Mouse (Mus musculus): ENCODE results near the gene Rasal2. TPM values are rescaled to one million over a fixed set of nuclear protein-coding genes. Genes with fewer than 3 reads are reported as not detected.
A peak's percentile ranks its signal among the peaks of the same experiment; 100 is the strongest.

Rasal2 gene
- polyA plus RNA-seq, 1 experiment, result 39.9 TPM

DNA sequence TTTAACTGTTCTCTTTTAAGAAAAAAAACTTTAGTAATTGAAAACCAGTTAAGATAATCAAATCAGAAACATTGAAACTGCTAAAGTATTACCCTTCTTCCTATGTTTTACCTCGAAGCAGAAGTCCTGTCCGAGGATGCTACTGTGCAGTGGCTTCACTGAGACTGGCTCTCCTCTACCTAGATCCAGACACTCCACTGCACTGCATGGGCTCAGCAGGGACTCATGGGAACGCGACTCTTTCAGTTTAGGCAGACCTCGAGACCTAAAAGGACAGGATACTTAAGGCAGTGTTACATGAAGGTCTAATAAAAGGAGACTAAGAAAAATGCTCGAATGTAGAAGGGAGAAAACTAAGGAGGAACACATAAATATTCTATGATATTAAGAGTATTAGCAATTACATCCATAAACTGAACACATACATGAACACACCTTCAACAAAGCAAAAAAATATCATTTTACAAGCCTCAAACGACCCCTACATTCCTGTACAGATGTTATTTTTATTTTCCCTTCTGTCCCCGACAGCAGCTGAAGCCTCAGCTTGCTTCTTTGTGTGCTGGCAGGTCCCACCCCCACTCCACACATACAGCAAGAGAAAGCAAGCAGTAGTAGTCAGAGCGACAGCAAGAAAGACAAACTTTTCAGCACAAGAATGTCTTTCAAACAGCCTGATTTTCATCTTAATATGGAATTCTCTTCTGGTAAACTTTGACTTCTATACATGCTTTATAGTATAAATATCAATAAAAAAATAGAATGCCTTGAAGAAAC, 233.2 kb downstream of the Rasal2 start:
- TF ChIP-seq POLR2A (IDR thresholded peaks at IDR 0.05; ENCODE audit: borderline replicate concordance, extremely low read depth, insufficient read depth, insufficient read length, poor library complexity, severe bottlenecking) (no peak), CTCF (IDR thresholded peaks at IDR 0.05; ENCODE audit: borderline replicate concordance, extremely low read depth, insufficient read depth, insufficient read length) (no peak)
- DNase-seq (ENCODE audit: low read depth), result peak; percentile 65

- TF ChIP-seq POLR2A (IDR thresholded peaks at IDR 0.05; ENCODE audit: borderline replicate concordance, extremely low read depth, insufficient read depth, insufficient read length, poor library complexity, severe bottlenecking) (no peak), CTCF (IDR thresholded peaks at IDR 0.05; ENCODE audit: borderline replicate concordance, extremely low read depth, insufficient read depth, insufficient read length) (no peak)
- no peak for DNase-seq (ENCODE audit: low read depth)
These were observed 243.1 kb downstream of the Rasal2 start for GRCm38 (mm10) chr1:157169292-157169691.

DNA sequence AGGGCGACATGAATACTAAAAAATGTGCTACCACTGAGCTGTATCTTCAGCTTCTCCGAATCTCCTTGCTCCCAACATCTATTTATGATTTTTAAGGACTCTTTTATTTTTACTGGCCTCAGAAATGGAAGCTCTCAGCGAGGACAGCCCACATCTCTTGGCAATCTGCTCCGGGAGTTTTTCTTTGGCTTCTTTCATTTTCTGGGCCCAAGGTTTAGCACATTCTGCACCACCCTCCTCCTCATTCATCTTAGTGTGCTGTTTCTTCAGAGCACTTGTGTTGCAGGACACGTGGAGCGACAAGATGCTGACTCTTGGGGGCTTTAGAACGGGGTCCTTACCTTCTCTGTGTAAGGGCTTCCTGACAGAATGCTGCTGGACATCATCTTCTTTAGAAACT, 243.5 kb downstream of the Rasal2 start:
- no peak for TF ChIP-seq CTCF (IDR thresholded peaks at IDR 0.05; ENCODE audit: borderline replicate concordance, extremely low read depth, insufficient read depth, insufficient read length)
- TF ChIP-seq POLR2A (IDR thresholded peaks at IDR 0.05; ENCODE audit: borderline replicate concordance, extremely low read depth, insufficient read depth, insufficient read length, poor library complexity, severe bottlenecking), result no peak
- no peak for DNase-seq (ENCODE audit: low read depth)

- DNase-seq (ENCODE audit: low read depth), result peak; percentile 72
- TF ChIP-seq CTCF (IDR thresholded peaks at IDR 0.05; ENCODE audit: borderline replicate concordance, extremely low read depth, insufficient read depth, insufficient read length) (no peak), POLR2A (IDR thresholded peaks at IDR 0.05; ENCODE audit: borderline replicate concordance, extremely low read depth, insufficient read depth, insufficient read length, poor library complexity, severe bottlenecking) (no peak)
These were observed 258.6 kb downstream of the Rasal2 start for GRCm38 (mm10) chr1:157153781-157154180.

- TF ChIP-seq CTCF (IDR thresholded peaks at IDR 0.05; ENCODE audit: borderline replicate concordance, extremely low read depth, insufficient read depth, insufficient read length) (no peak), POLR2A (IDR thresholded peaks at IDR 0.05; ENCODE audit: borderline replicate concordance, extremely low read depth, insufficient read depth, insufficient read length, poor library complexity, severe bottlenecking) (no peak)
These were observed 262.3 kb downstream of the Rasal2 start for GRCm38 (mm10) chr1:157150107-157150506.

GRCm38 (mm10) chr1:157144621-157145020, 267.8 kb downstream of the Rasal2 start:
- DNase-seq (ENCODE audit: low read depth), result no peak
- TF ChIP-seq POLR2A (IDR thresholded peaks at IDR 0.05; ENCODE audit: borderline replicate concordance, extremely low read depth, insufficient read depth, insufficient read length, poor library complexity, severe bottlenecking), result no peak
- no peak for TF ChIP-seq CTCF (IDR thresholded peaks at IDR 0.05; ENCODE audit: borderline replicate concordance, extremely low read depth, insufficient read depth, insufficient read length)

More at GRCm38 (mm10) chr1:157150107-157150506, 262.3 kb downstream of the Rasal2 start:
- no peak for DNase-seq (ENCODE audit: low read depth)

DNA sequence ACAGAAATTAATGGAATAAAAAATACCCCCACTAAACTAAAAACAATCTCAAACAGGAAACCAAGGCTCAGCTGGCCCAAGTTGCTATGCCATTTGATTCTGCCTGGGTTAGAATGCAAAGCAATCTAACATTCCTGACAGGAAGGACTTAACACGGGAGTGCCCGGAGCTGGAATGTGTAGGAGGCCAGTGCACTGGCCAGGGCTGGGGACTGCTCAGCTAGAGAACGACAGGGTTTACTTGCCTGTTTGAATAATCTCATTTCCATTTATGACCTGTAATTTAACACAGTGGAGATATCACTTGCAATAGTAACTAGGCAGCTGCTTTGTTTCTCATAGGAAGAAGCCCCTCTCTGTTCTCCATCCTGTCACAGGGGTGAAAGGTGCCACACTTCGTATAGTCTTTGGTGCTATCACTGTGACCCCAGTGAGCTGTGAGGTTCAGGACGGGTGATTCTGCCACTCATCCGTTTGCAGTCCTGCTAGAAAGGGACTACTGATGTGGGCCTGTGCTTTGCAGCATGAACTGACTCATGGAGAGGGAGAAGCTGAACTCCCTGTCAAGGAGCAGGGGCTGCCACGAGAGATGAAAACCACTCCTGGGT, 269.0 kb downstream of the Rasal2 start:
- no peak for TF ChIP-seq POLR2A (IDR thresholded peaks at IDR 0.05; ENCODE audit: borderline replicate concordance, extremely low read depth, insufficient read depth, insufficient read length, poor library complexity, severe bottlenecking)
- no peak for TF ChIP-seq CTCF (IDR thresholded peaks at IDR 0.05; ENCODE audit: borderline replicate concordance, extremely low read depth, insufficient read depth, insufficient read length)
- no peak for DNase-seq (ENCODE audit: low read depth)

DNA sequence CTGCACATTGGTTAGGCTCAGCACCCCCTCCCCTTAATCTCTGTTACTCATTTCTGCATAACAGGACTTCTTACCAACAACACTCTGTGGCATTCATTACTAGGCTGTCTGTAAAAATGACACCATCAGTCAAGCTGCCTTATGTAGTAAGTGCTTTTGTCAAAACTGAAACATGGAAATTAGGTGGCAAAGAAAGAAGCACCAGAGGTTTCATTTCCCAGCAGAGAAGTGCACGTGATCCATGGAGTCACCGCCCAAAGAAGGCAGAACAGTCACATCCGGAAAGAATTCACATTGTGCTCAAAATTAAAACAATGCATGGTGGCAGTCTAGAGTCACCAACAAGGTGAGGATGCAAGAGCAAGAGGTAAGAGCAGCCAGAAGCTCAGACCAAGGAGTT, 271.4 kb downstream of the Rasal2 start:
- no peak for DNase-seq (ENCODE audit: low read depth)
- no peak for TF ChIP-seq POLR2A (IDR thresholded peaks at IDR 0.05; ENCODE audit: borderline replicate concordance, extremely low read depth, insufficient read depth, insufficient read length, poor library complexity, severe bottlenecking)
- TF ChIP-seq CTCF (IDR thresholded peaks at IDR 0.05; ENCODE audit: borderline replicate concordance, extremely low read depth, insufficient read depth, insufficient read length), result no peak

- no peak for DNase-seq (ENCODE audit: low read depth)
- TF ChIP-seq POLR2A (IDR thresholded peaks at IDR 0.05; ENCODE audit: borderline replicate concordance, extremely low read depth, insufficient read depth, insufficient read length, poor library complexity, severe bottlenecking) (no peak), CTCF (IDR thresholded peaks at IDR 0.05; ENCODE audit: borderline replicate concordance, extremely low read depth, insufficient read depth, insufficient read length) (no peak)
These were observed 274.5 kb downstream of the Rasal2 start for GRCm38 (mm10) chr1:157137854-157138241.

GRCm38 (mm10) chr1:157137132-157137853, 275.1 kb downstream of the Rasal2 start:
- TF ChIP-seq CTCF (IDR thresholded peaks at IDR 0.05; ENCODE audit: borderline replicate concordance, extremely low read depth, insufficient read depth, insufficient read length) (no peak), POLR2A (IDR thresholded peaks at IDR 0.05; ENCODE audit: borderline replicate concordance, extremely low read depth, insufficient read depth, insufficient read length, poor library complexity, severe bottlenecking) (no peak)
- peak; percentile 79 for DNase-seq (ENCODE audit: low read depth)

DNA sequence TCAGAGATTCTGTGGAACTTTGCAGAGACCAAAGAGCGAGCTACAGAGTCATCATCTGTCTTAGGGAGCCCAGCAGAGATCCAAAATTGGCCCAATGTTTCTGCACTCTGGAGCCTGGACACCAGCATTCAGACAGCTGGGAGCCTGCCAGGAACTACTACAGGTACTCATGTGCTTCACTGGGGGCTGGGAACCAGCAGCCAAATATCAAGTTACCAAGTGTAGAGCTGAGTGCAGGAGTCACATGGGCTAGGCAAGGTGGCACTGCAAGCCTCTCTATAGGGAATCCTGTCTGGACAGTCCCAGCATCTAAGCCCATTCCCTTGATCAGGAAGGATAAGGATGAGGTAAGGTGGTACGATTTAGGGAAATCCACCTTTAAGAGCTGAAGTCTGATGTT, 284.2 kb downstream of the Rasal2 start:
- TF ChIP-seq POLR2A (IDR thresholded peaks at IDR 0.05; ENCODE audit: borderline replicate concordance, extremely low read depth, insufficient read depth, insufficient read length, poor library complexity, severe bottlenecking) (no peak), CTCF (IDR thresholded peaks at IDR 0.05; ENCODE audit: borderline replicate concordance, extremely low read depth, insufficient read depth, insufficient read length) (no peak)
- no peak for DNase-seq (ENCODE audit: low read depth)
